Mouse (Mus musculus) brain, embryonic 14.5 days (tissue): ENCODE measurements at regions not wholly inside any gene's neighbourhood (a gene's known extent, or its start where the extent isn't known, plus 50 kb on each side); places are given as distances from the start of the nearest gene placed in this dataset.

Experiments used
- CTCF ChIP-seq: fragments of 200-500 bp; IDR thresholded peaks from 2 replicates; pipeline ENCODE4 v1.5.1; 2012; ENCODE audit warnings: inconsistent platforms, mild to moderate bottlenecking, moderate library complexity, borderline replicate concordance; ENCODE audit not compliant: insufficient read depth, insufficient read length; ENCODE audit errors: extremely low read depth
- POLR2A ChIP-seq: fragments of 200-500 bp; IDR thresholded peaks from 2 replicates; pipeline ENCODE4 v1.6.1; 2012; ENCODE audit warnings: mild to moderate bottlenecking, inconsistent platforms, borderline replicate concordance; ENCODE audit not compliant: poor library complexity, insufficient read depth, insufficient read length, severe bottlenecking; ENCODE audit errors: extremely low read depth

GRCm38 (mm10) chr10:111880354-111880753, 92.1 kb upstream of the Krr1 start:
- TF ChIP-seq CTCF (no peak), POLR2A (no peak)
